Mouse (Mus musculus) limb, embryonic 14.5 days (tissue): ENCODE results near the gene Zbtb7a. TPM values are rescaled to one million over a fixed set of nuclear protein-coding genes. Genes with fewer than 3 reads are reported as not detected.
"Not testable (repeated sequence)": the region's sequence is repeated elsewhere in the genome, so short reads cannot be mapped to it uniquely, and the experiment has no call there.

Experiments
- ATAC-seq: fragments of 200-750 bp; cut with Nextera tagmentation; 2 replicates; pipeline ENCODE4 v1.8.0; 2017; ENCODE audit warnings: low read depth, moderate number of reproducible peaks, moderate TSS enrichment; ENCODE audit not compliant: low FRiP score
- DNase-seq: peaks from one replicate; pipeline ENCODE4 v3.0.0-alpha.2; 2015; ENCODE audit warnings: low spot score
- H3K27ac ChIP-seq: fragments of 300-500 bp; sonication (generic); replicated peaks from 2 replicates; pipeline ENCODE4 v1.5.1; 2014; ENCODE audit warnings: low read depth, mild to moderate bottlenecking, low read length, moderate library complexity, mixed read lengths
- H3K27me3 ChIP-seq: fragments of 300-500 bp; sonication (generic); 2 replicates; pipeline ENCODE4 v1.6.1; 2014; ENCODE audit warnings: low read length, mixed read lengths; ENCODE audit not compliant: control insufficient read depth, insufficient read depth
- H3K36me3 ChIP-seq: fragments of 300-500 bp; sonication (generic); 2 replicates; pipeline ENCODE4 v1.6.1; 2014; ENCODE audit warnings: mild to moderate bottlenecking, low read length, moderate library complexity, mixed read lengths; ENCODE audit not compliant: control insufficient read depth, insufficient read depth
- H3K4me1 ChIP-seq: fragments of 300-500 bp; sonication (generic); 2 replicates; pipeline ENCODE4 v1.6.1; 2014; ENCODE audit warnings: antibody characterized with exemption, low read length, mixed read lengths; ENCODE audit not compliant: control insufficient read depth, insufficient read depth
- H3K4me2 ChIP-seq: fragments of 300-500 bp; sonication (generic); replicated peaks from 2 replicates; pipeline ENCODE4 v1.6.1; 2014; ENCODE audit warnings: low read depth, mild to moderate bottlenecking, low read length, moderate library complexity; ENCODE audit not compliant: severe bottlenecking
- H3K4me3 ChIP-seq: fragments of 300-500 bp; sonication (generic); replicated peaks from 2 replicates; pipeline ENCODE4 v1.5.1; 2014; ENCODE audit warnings: low read length
- H3K9ac ChIP-seq: fragments of 300-500 bp; sonication (generic); 2 replicates; pipeline ENCODE4 v1.6.1; 2014; ENCODE audit warnings: mild to moderate bottlenecking, low read depth, low read length, moderate library complexity; ENCODE audit not compliant: severe bottlenecking
- H3K9me3 ChIP-seq: fragments of 300-500 bp; sonication (generic); 2 replicates; pipeline ENCODE4 v1.6.1; 2016; ENCODE audit warnings: low read length; ENCODE audit not compliant: control insufficient read depth
- POLR2A ChIP-seq: fragments of 200-500 bp; IDR thresholded peaks from 2 replicates; pipeline ENCODE4 v1.8.0; 2012; ENCODE audit warnings: inconsistent platforms, mild to moderate bottlenecking, moderate library complexity, borderline replicate concordance; ENCODE audit not compliant: insufficient read depth, insufficient read length; ENCODE audit errors: extremely low read depth
- WGBS: fragments of 180-500 bp; shearing (Covaris S2); extraction: QIAGEN DNeasy Blood & Tissue Kit; methylation state at CpG from one replicate; pipeline ENCODE4 v1.1.7; 2014; 5-methylcytosine and 5-hydroxymethylcytosine counted together
- polyA plus RNA-seq, 2 experiments: library from polyadenylated mRNA; depleted of rRNA in 1 of 2; stranded (reverse) in 1 of 2; unstranded in 1 of 2; fragments of >200 nt; fragmentation: Nextera tagmentation in 1 of 2; extraction: Ambion mirVana in 1 of 2; gene quantifications; 2 replicates each; pipeline versions ENCODE4 v1.2.1 to v1.2.3; 2012 to 2014

The Zbtb7a gene
- polyA plus RNA-seq, 2 experiments = 17.7 to 35.9 TPM

DNA sequence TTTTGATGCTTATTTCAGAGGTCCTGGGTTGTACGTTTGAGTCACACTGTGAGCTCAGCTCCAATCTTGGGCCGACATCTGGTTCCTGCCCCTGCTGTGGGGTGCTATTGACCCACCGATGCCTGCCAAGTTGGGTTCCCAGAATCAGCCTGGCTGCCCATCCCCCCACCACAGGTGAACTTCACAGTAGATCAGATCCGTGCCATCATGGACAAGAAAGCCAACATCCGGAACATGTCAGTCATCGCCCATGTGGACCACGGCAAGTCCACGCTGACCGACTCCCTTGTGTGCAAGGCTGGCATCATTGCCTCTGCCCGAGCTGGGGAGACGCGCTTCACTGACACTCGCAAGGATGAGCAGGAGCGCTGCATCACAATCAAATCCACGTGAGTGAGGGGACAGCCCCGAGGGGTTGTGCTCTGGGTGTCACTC, 42.5 kb downstream of the Zbtb7a start:
- Histone ChIP-seq H3K4me1 (peaks cover 33% of the 10 kb centered on the region), H3K27me3 (no peaks in the 10 kb centered on the region), H3K9ac (peak overlapping the region; percentile 99), H3K4me3 (peak overlapping the region; percentile 98), H3K4me2 (peak overlapping the region; percentile 97), H3K27ac (peak overlapping the region; percentile 91; the same call in 1 of the 2 replicates), H3K9me3 (no peaks in the 10 kb centered on the region), H3K36me3 (peaks cover 55% of the 10 kb centered on the region)
- ATAC-seq = no peak
- TF ChIP-seq POLR2A = no peak
- WGBS = 18% methylated on average over 16 of the region's 16 CpGs
- no peak for DNase-seq

DNA sequence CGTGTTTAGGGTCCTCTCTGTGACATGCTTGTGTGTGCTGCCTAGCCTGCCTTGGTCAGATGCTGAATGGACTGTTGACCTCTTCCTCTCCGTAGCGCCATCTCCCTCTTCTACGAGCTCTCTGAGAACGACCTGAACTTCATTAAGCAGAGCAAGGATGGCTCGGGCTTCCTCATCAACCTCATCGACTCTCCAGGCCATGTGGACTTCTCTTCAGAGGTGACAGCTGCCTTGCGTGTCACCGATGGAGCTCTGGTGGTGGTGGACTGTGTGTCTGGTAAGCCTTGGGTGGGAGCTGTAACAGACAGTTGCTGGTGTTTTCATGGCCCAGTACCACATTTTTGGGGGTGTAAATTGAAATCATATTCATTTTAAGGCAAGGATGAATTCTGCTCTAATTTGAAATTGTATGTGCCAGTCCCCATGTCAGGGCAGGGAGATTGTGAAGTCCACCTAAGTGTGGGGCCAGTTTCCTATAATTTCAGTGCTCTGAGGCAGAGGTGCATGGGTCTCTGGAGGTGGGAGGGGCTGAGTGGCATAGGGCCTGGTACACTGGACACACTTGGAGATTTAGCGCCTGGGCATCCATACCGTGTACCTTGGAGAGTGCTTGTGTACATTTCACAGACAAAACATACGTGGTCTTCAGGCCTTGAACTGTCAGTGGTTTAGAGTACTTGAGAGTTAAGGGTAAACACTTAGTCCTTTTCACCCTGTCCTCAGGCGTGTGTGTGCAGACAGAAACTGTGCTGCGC, 43.1 kb downstream of the Zbtb7a start:
- H3K9me3 ChIP-seq = no peaks in the 10 kb centered on the region
- H3K27ac ChIP-seq = 0 out of 2 replicates have a peak overlapping the region, but pooled peaks have one; percentile 91
- H3K4me3 ChIP-seq = peak overlapping the region; percentile 98
- H3K4me1 ChIP-seq = peaks cover 30% of the 10 kb centered on the region
- ATAC-seq (no peak), DNase-seq (no peak)
- TF ChIP-seq POLR2A = no peak
- peak overlapping the region; percentile 97 for H3K4me2 ChIP-seq
- 60% methylated on average over 14 of the region's 14 CpGs for WGBS
- H3K36me3 ChIP-seq = peaks cover 55% of the 10 kb centered on the region
- H3K9ac ChIP-seq = peak overlapping the region; percentile 99
- no peaks in the 10 kb centered on the region for H3K27me3 ChIP-seq

DNA sequence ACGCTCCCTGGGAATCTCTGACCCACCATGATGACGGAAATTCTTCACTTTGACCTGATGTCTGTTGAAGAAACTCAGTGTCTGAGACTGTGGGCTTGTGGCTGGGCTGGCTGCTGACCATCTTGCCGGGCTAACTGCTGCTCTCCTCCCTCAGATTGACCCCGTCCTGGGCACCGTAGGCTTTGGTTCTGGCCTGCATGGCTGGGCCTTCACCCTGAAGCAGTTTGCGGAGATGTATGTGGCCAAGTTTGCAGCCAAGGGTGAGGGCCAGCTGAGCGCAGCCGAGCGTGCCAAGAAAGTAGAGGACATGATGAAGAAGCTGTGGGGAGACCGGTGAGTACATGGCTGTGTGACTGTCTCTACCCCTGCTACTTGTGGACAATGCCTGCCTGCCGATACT, 43.9 kb downstream of the Zbtb7a start:
- DNase-seq = no peak
- H3K4me3 ChIP-seq = no peak overlapping the region
- H3K27me3 ChIP-seq = no peaks in the 10 kb centered on the region
- no peak for TF ChIP-seq POLR2A
- no peak overlapping the region for H3K4me2 ChIP-seq
- 0 out of 2 replicates have a peak overlapping the region, but pooled peaks have one; percentile 5 for H3K9ac ChIP-seq
- no peak overlapping the region for H3K27ac ChIP-seq
- H3K36me3 ChIP-seq = peaks cover 56% of the 10 kb centered on the region
- H3K9me3 ChIP-seq = no peaks in the 10 kb centered on the region
- 89% methylated on average over 11 of the region's 11 CpGs for WGBS
- peaks cover 30% of the 10 kb centered on the region for H3K4me1 ChIP-seq
- ATAC-seq = no peak

DNA sequence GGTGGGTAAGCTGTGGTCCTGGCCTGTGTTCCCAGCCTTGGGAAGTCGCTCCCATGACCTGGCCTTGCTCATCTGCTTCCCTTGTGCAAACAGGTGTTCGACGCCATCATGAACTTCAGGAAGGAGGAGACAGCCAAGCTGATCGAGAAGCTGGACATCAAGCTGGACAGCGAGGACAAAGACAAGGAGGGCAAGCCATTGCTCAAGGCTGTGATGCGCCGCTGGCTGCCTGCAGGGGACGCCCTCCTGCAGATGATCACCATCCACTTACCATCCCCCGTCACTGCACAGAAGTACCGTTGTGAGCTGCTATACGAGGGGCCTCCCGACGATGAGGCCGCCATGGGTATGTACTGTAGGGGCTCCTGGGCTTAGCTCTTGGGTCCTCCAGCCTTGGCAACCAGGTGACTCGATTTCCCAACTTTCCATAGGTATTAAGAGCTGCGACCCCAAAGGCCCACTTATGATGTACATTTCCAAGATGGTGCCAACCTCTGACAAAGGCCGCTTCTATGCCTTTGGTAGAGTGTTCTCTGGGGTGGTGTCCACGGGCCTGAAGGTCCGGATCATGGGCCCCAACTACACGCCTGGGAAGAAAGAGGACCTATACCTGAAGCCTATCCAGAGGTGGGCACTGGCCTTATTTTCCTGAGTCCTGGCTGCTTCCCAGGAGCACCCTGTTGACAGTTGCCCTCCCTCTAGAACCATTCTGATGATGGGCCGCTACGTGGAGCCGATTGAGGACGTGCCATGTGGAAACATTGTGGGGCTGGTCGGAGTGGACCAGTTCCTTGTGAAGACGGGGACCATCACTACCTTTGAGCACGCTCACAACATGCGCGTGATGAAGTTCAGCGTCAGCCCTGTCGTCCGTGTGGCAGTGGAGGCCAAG, 44.7 kb downstream of the Zbtb7a start:
- Histone ChIP-seq H3K9ac (0 out of 2 replicates have a peak overlapping the region, but pooled peaks have one; percentile 5), H3K27me3 (no peaks in the 10 kb centered on the region), H3K4me3 (no peak overlapping the region), H3K4me2 (no peak overlapping the region), H3K27ac (no peak overlapping the region), H3K36me3 (peaks cover 64% of the 10 kb centered on the region), H3K9me3 (no peaks in the 10 kb centered on the region), H3K4me1 (peaks cover 23% of the 10 kb centered on the region)
- no peak for TF ChIP-seq POLR2A
- DNase-seq (no peak), ATAC-seq (no peak)
- WGBS = 89% methylated on average over 32 of the region's 32 CpGs

DNA sequence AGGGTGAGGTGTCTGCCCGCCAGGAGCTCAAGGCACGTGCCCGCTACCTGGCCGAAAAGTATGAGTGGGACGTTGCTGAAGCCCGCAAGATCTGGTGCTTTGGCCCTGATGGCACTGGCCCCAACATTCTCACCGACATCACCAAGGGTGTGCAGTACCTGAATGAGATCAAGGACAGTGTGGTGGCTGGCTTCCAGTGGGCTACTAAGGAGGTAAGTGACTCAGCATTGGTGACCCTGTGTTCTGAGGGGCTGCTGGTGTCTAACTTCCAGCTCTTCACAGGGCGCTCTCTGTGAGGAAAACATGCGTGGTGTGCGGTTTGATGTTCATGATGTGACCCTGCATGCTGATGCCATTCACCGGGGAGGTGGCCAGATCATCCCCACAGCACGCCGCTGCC, 45.9 kb downstream of the Zbtb7a start:
- Histone ChIP-seq H3K9me3 (no peaks in the 10 kb centered on the region), H3K4me2 (no peak overlapping the region), H3K27ac (no peak overlapping the region), H3K4me1 (peaks cover 16% of the 10 kb centered on the region), H3K27me3 (no peaks in the 10 kb centered on the region), H3K36me3 (peaks cover 76% of the 10 kb centered on the region), H3K9ac (no peak overlapping the region), H3K4me3 (no peak overlapping the region)
- ATAC-seq (no peak), DNase-seq (no peak)
- TF ChIP-seq POLR2A = no peak
- WGBS = 93% methylated on average over 13 of the region's 13 CpGs

DNA sequence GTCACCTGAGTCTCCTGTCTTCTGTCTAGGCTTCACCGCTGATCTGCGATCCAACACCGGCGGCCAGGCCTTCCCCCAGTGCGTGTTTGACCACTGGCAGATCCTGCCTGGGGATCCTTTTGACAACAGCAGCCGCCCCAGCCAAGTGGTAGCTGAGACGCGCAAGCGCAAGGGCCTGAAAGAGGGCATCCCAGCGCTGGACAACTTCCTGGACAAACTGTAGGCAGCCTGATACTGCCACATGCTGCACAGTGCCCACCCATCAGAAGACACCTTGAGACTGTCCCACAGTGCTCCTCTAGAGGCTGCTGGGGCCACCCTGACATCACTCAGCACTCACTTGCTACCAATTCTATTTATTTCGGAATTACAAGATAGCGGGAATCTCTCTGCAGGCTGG, 46.8 kb downstream of the Zbtb7a start:
- not testable (repeated sequence) for H3K27me3 ChIP-seq, H3K9me3 ChIP-seq, ATAC-seq, H3K9ac ChIP-seq, DNase-seq, H3K4me2 ChIP-seq, H3K4me3 ChIP-seq, H3K27ac ChIP-seq
- 80% methylated on average over 6 of the region's 12 CpGs for WGBS
- H3K4me1 ChIP-seq = peaks cover 14% of the 10 kb centered on the region
- H3K36me3 ChIP-seq = peaks cover 82% of the 10 kb centered on the region
